Mouse (Mus musculus) macrophage (primary cell): ENCODE data around the gene Ppp1r17. TPM values are rescaled to one million over a fixed set of nuclear protein-coding genes. Genes with fewer than 3 reads are reported as not detected.

ENCODE experiments used
- H3K27ac ChIP-seq: fragments of 350-480 bp; formaldehyde crosslinking; 2 replicates; pipeline ENCODE4 v1.9.0; 2021
- H3K36me3 ChIP-seq: fragments of 350-480 bp; formaldehyde crosslinking; 2 replicates; pipeline ENCODE4 v1.9.0; 2021; ENCODE audit errors: inconsistent target
- H3K4me3 ChIP-seq: fragments of 350-480 bp; formaldehyde crosslinking; 2 replicates; pipeline ENCODE4 v1.9.0; 2021; ENCODE audit errors: inconsistent target
- H3K79me2 ChIP-seq: fragments of 350-480 bp; formaldehyde crosslinking; 2 replicates; pipeline ENCODE4 v1.9.0; 2021; ENCODE audit errors: inconsistent target
- WGBS: methylation state at CpG from one replicate; pipeline ENCODE4 v1.1.7; 2026; ENCODE audit warnings: inconsistent platforms; ENCODE audit not compliant: missing documents; 5-methylcytosine and 5-hydroxymethylcytosine counted together
- polyA plus RNA-seq: library from polyadenylated mRNA; stranded (reverse); fragments of 250-400 nt; gene quantifications from 3 replicates; pipeline ENCODE4 v1.2.4, GENCODE M21; 2018; ENCODE audit warnings: inconsistent platforms

Gene Ppp1r17
- polyA plus RNA-seq, 1 experiment from 2014 or later = not detected

DNA sequence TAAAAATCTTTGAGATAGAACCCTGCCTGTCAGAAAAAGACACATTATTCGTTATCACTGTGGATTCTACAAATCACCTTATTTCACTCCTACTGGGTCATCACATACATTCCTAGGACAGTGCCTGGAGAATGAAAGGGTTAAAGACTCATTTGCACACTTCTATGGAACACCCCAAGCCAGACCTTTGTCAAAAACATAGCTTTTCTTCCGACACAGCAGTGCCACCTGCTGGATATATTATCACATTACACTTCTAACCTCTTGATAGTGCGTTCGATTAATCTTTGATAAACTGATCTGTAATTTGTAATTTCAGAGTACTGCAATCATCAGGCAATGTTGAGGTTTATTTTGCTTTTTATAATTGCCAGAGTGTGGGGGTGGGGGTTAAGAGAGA is 31.8 kb downstream of the Ppp1r17 start:
- Histone ChIP-seq H3K79me2 (no peaks in the 10 kb centered on the region), H3K4me3 (no peak overlapping the region), H3K36me3 (no peaks in the 10 kb centered on the region), H3K27ac (no peak overlapping the region)
- 27% methylated on average over 4 of the region's 4 CpGs for WGBS

DNA sequence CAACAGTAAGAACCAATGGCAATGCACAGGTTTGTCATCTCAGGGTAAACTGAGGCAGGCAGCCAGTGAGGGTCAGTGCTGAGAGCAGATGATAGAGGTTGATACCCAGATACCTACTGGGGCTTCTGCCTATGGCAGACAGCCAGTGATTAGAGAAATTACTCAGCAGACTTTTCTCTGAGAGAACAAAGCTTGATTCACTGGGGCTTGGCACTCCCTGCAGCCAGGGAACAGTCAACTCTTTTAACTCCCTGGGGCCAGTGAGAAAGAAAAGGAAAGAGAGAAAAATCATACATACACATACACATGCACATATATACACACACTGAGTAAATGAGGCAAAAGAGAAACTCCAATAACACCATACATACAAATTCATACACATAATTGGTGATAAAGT is 46.4 kb downstream of the Ppp1r17 start:
- Histone ChIP-seq H3K79me2 (no peaks in the 10 kb centered on the region), H3K4me3 (no peak overlapping the region), H3K36me3 (no peaks in the 10 kb centered on the region), H3K27ac (no peak overlapping the region)

DNA sequence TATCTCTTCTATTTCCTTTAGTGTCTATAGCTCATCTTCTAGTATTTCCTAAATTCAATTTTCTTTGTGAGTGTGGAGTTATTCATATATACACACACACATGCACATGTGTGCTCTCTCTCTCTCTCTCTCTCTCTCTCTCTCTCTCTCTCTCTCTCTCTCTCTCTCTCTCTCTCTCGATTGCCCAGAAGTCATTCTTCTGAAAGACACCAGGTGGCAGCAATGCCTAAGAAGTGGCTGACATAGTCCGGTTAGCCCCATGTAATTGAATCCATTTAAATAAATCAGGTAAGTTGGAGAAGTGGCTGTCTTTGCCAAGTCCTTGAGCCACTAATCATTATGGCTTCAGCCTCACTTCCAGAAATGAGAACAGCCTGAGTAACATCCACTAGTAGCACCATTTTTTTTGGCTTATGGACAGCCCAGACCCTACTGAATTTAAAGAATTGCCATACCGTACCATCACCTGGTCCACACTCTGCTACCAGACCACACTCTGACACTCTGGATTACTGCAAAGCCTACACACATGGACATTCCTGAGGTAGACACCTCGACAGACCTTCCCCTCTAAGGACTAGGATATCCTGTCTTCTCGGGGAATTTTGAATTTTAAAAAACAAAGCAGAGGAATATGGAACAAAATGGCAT is 49.5 kb downstream of the Ppp1r17 start:
- Histone ChIP-seq H3K27ac (no peak overlapping the region), H3K36me3 (no peaks in the 10 kb centered on the region), H3K79me2 (no peaks in the 10 kb centered on the region), H3K4me3 (no peak overlapping the region)
- 53% methylated on average over 4 of the region's 5 CpGs for WGBS

DNA sequence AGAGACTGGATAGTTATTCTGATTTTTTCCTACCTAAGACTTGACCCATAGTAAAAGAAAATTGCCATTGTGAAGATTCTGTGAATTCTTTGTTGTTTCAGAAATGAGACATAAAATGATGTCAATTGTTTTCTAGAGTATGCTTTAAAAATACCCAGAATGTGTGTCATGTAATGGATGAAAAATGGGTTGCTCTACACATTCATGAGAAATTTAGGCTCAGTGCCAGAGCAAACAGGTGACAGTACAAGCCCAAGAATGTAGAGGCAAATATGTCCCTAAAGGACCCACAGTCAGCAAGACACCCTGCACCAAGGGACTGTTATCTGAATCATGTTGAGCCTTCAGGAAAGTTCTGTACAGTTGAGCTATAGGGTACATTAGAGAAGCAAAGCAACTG is 51.2 kb downstream of the Ppp1r17 start:
- Histone ChIP-seq H3K27ac (no peak overlapping the region), H3K4me3 (no peak overlapping the region), H3K79me2 (no peaks in the 10 kb centered on the region), H3K36me3 (no peaks in the 10 kb centered on the region)

DNA sequence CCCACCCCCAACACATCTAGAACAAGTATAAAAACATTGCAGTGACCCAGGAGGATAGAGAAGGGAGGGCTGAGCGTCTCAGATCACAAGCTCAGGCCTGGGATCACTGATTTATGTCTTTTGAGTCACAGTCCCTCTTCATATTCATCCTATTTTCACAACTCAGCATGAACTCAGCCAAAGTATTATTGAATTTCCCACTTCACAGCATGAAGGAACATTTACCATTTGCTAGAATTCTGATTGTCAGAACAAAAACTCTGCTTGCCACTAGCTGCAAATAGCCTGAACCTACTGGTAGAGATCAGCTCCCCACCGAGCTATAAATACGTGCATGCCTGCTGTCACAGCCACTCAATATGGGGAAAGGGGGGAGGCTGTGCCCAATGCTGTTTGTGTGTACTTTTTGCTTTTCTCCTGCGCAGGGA is 59.1 kb downstream of the Ppp1r17 start:
- Histone ChIP-seq H3K4me3 (no peak overlapping the region), H3K79me2 (no peaks in the 10 kb centered on the region), H3K36me3 (no peaks in the 10 kb centered on the region), H3K27ac (no peak overlapping the region)
- 88% methylated on average over 4 of the region's 4 CpGs for WGBS

Other genes with a start within 250 kb of the Ppp1r17 start
- not detected in 3 replicates for gene Itprid1, start 180.6 kb upstream of the Ppp1r17 start, polyA plus RNA-seq